Mouse (Mus musculus): ENCODE measurements around the gene Vkorc1l1. TPM values are rescaled to one million over a fixed set of nuclear protein-coding genes. Genes with fewer than 3 reads are reported as not detected.

Vkorc1l1 gene
- total and polyA plus RNA-seq, 3 experiments, result 24.2 to 42.4 TPM; not detected in 1

GRCm38 (mm10) chr5:129994989-129995388, 53.2 kb downstream of the Vkorc1l1 start:
- TF ChIP-seq ZC3H11A (IDR thresholded peaks at IDR 0.05; ENCODE audit: low read depth, low read length) (no peak), POLR2AphosphoS2 (IDR thresholded peaks at IDR 0.05; ENCODE audit: low read length) (no peak), RAD21 (IDR thresholded peaks at IDR 0.05; ENCODE audit: low read depth, low read length) (no peak), MEF2A (IDR thresholded peaks at IDR 0.05; ENCODE audit: extremely low read depth, insufficient replicate concordance, low read depth, low read length, poor library complexity, severe bottlenecking) (no peak), SMC3 (IDR thresholded peaks at IDR 0.05; ENCODE audit: low read depth, low read length) (no peak), TAL1 (IDR thresholded peaks at IDR 0.05; ENCODE audit: low read length) (no peak), MYB (IDR thresholded peaks at IDR 0.05; ENCODE audit: low read depth, low read length) (no peak), MAZ (IDR thresholded peaks at IDR 0.05; ENCODE audit: low read depth, low read length) (no peak), TCF12 (IDR thresholded peaks at IDR 0.05; ENCODE audit: low read depth, low read length) (no peak), POLR2A (IDR thresholded peaks at IDR 0.05; ENCODE audit: control insufficient read depth in 1 of 2, insufficient read depth in 1 of 2, low read depth in 1 of 2, low read length in 2 of 2, poor library complexity in 1 of 2) (no peak), NELFE (IDR thresholded peaks at IDR 0.05; ENCODE audit: low read depth, low read length) (no peak), MAFK (IDR thresholded peaks at IDR 0.05; ENCODE audit: borderline replicate concordance, low read depth, low read length) (no peak), GABPA (IDR thresholded peaks at IDR 0.05; ENCODE audit: low read depth, low read length) (no peak), JUND (IDR thresholded peaks at IDR 0.05; ENCODE audit: low read depth, low read length) (no peak), USF2 (IDR thresholded peaks at IDR 0.05; ENCODE audit: borderline replicate concordance in 1 of 2, insufficient read depth in 1 of 2, low read depth in 1 of 2, low read length in 2 of 2) (no peak), MYC (IDR thresholded peaks at IDR 0.05; ENCODE audit: low read depth, low read length) (no peak), ETS1 (IDR thresholded peaks at IDR 0.05; ENCODE audit: low read depth, low read length) (no peak), BHLHE40 (IDR thresholded peaks at IDR 0.05; ENCODE audit: borderline replicate concordance, low read depth, low read length) (no peak)
- Histone ChIP-seq H3K9ac (ENCODE audit: control insufficient read depth, low read depth, low read length, poor library complexity, severe bottlenecking) (no peak overlapping the region), H3K79me2 (ENCODE audit: control insufficient read depth, insufficient read depth, low read length, poor library complexity) (no peaks in the 10 kb centered on the region), H3K9me3 (replicated peaks; ENCODE audit: insufficient read depth, low read length) (no peaks in the 10 kb centered on the region), H3K4me3 (ENCODE audit: control insufficient read depth in 1 of 2, insufficient read depth in 1 of 2, low read depth in 2 of 2, low read length in 2 of 2) (no peak overlapping the region), H3K27ac (ENCODE audit: control insufficient read depth, low read depth, low read length) (no peak overlapping the region), H3K27me3 (ENCODE audit: control insufficient read depth in 1 of 2, insufficient read depth in 2 of 2, low read length in 2 of 2) (no peaks in the 10 kb centered on the region), H3K4me1 (ENCODE audit: control insufficient read depth in 1 of 2, insufficient read depth in 2 of 2, low read length in 2 of 2) (peaks cover 0 to 4% of the 10 kb centered on the region in 2 experiments; a peak in 1 of 4 replicates), H3K36me3 (ENCODE audit: control insufficient read depth in 1 of 2, insufficient read depth in 2 of 2, low read length in 2 of 2) (peaks cover 2 to 3% of the 10 kb centered on the region in 2 experiments; a peak in 2 of 4 replicates)
- no peak for DNase-seq (ENCODE audit: low read depth, low spot score)

DNA sequence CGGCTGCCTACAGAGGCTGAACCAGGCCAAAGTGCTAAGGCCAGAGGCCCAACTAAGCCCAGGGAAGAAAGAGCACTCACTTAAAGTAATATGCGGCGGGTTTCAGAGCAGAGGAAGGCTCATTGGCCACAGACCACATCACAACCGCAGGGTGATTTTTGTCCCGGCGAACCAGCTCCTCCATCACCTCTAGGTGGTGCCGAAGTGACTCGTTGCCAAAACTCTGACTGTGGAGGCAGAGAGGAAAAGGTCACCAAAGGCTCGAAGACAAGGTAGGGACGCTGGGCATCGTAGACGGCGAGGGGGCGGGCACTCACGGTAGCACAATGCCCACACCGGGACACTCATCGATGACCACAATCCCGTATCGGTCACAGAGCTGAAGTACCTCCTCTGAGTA, 55.9 kb downstream of the Vkorc1l1 start:
- peaks cover 0 to 10% of the 10 kb centered on the region in 2 experiments; a peak in 3 of 4 replicates for H3K4me1 ChIP-seq (ENCODE audit: control insufficient read depth in 1 of 2, insufficient read depth in 2 of 2, low read length in 2 of 2)
- H3K27me3 ChIP-seq (ENCODE audit: control insufficient read depth in 1 of 2, insufficient read depth in 2 of 2, low read length in 2 of 2), result no peaks in the 10 kb centered on the region
- no peak overlapping the region for H3K4me3 ChIP-seq (ENCODE audit: control insufficient read depth in 1 of 2, insufficient read depth in 1 of 2, low read depth in 2 of 2, low read length in 2 of 2)
- no peak for TF ChIP-seq MAX (IDR thresholded peaks at IDR 0.05; ENCODE audit: low read length)
- peak in 2 of 3 experiments; percentile 40 to 50; a peak in 4 of 6 replicates for TF ChIP-seq CTCF (IDR thresholded peaks at IDR 0.05 in 2 of 3, conservative IDR thresholded peaks at IDR 0.05 in 1 of 3; ENCODE audit: control insufficient read depth in 1 of 3, insufficient read depth in 1 of 3, low read depth in 2 of 3, low read length in 3 of 3, poor library complexity in 1 of 3, severe bottlenecking in 1 of 3)
- no peak for TF ChIP-seq CHD2 (IDR thresholded peaks at IDR 0.05; ENCODE audit: low read length)
- TF ChIP-seq SMC3 (IDR thresholded peaks at IDR 0.05; ENCODE audit: low read depth, low read length), result peak; percentile 28; the same call in 1 of the 2 replicates
- peak; percentile 8; the same call in 1 of the 2 replicates for TF ChIP-seq RAD21 (IDR thresholded peaks at IDR 0.05; ENCODE audit: low read depth, low read length)
- H3K9me3 ChIP-seq (replicated peaks; ENCODE audit: insufficient read depth, low read length), result no peaks in the 10 kb centered on the region
- no peak overlapping the region for H3K9ac ChIP-seq (ENCODE audit: control insufficient read depth, low read depth, low read length, poor library complexity, severe bottlenecking)
- no peak for DNase-seq (ENCODE audit: low read depth, low spot score)
- peaks cover 13% of the 10 kb centered on the region for H3K79me2 ChIP-seq (ENCODE audit: control insufficient read depth, insufficient read depth, low read length, poor library complexity)
- H3K27ac ChIP-seq (ENCODE audit: control insufficient read depth, low read depth, low read length), result no peak overlapping the region
- H3K36me3 ChIP-seq (ENCODE audit: control insufficient read depth in 1 of 2, insufficient read depth in 2 of 2, low read length in 2 of 2), result peaks cover 0 to 7% of the 10 kb centered on the region in 2 experiments; a peak in 2 of 4 replicates
